Mouse (Mus musculus) forebrain, embryonic 14.5 days (tissue): ENCODE measurements around the gene Gla. TPM values are rescaled to one million over a fixed set of nuclear protein-coding genes. Genes with fewer than 3 reads are reported as not detected.

Experiments
- ATAC-seq: fragments of 200-750 bp; cut with Nextera tagmentation; 2 replicates; pipeline ENCODE4 v1.8.0; 2017; ENCODE audit warnings: mild to moderate bottlenecking, moderate library complexity
- DNase-seq: peaks from one replicate; pipeline ENCODE4 v3.0.0-alpha.2; 2015; ENCODE audit warnings: low spot score
- H3K27ac ChIP-seq: fragments of 300-500 bp; sonication (generic); 2 replicates; pipeline ENCODE4 v1.5.1; 2014; ENCODE audit warnings: low read depth, mild to moderate bottlenecking, control low read depth, low read length, moderate library complexity
- H3K27me3 ChIP-seq: fragments of 300-500 bp; sonication (generic); replicated peaks from 2 replicates; pipeline ENCODE4 v1.6.1; 2014; ENCODE audit warnings: low read length, control low read depth, mixed read lengths; ENCODE audit not compliant: control insufficient read depth, insufficient read depth
- H3K36me3 ChIP-seq: fragments of 300-500 bp; sonication (generic); 2 replicates; pipeline ENCODE4 v1.6.1; 2014; ENCODE audit warnings: low read length, control low read depth; ENCODE audit not compliant: control insufficient read depth, insufficient read depth
- H3K4me1 ChIP-seq: fragments of 300-500 bp; sonication (generic); 2 replicates; pipeline ENCODE4 v1.6.1; 2014; ENCODE audit warnings: antibody characterized with exemption, low read length, control low read depth; ENCODE audit not compliant: control insufficient read depth, insufficient read depth
- H3K4me2 ChIP-seq: fragments of 300-500 bp; sonication (generic); 2 replicates; pipeline ENCODE4 v1.6.1; 2014; ENCODE audit warnings: mild to moderate bottlenecking, control low read depth, low read length
- H3K4me3 ChIP-seq: fragments of 300-500 bp; sonication (generic); 2 replicates; pipeline ENCODE4 v1.5.1; 2014; ENCODE audit warnings: low read depth, low read length, control low read depth
- H3K9ac ChIP-seq: fragments of 300-500 bp; sonication (generic); 2 replicates; pipeline ENCODE4 v1.6.1; 2014; ENCODE audit warnings: mild to moderate bottlenecking, low read length, control low read depth, moderate library complexity
- H3K9me3 ChIP-seq: fragments of 300-500 bp; sonication (generic); replicated peaks from 2 replicates; pipeline ENCODE4 v1.6.1; 2016; ENCODE audit warnings: low read length, control low read depth, mixed read lengths; ENCODE audit not compliant: control insufficient read depth
- WGBS: fragments of 180-500 bp; shearing (Covaris S2); extraction: QIAGEN DNeasy Blood & Tissue Kit; methylation state at CpG from one replicate; pipeline ENCODE4 v1.1.7; 2014; 5-methylcytosine and 5-hydroxymethylcytosine counted together
- polyA plus RNA-seq: library from polyadenylated mRNA; unstranded; fragments of >200 nt; fragmentation: Nextera tagmentation; extraction: Ambion mirVana; gene quantifications from 2 replicates; pipeline ENCODE4 v1.2.1, GENCODE M21; 2014

The Gla gene
- polyA plus RNA-seq, 1 experiment from 2014 or later: 3.0 TPM

DNA sequence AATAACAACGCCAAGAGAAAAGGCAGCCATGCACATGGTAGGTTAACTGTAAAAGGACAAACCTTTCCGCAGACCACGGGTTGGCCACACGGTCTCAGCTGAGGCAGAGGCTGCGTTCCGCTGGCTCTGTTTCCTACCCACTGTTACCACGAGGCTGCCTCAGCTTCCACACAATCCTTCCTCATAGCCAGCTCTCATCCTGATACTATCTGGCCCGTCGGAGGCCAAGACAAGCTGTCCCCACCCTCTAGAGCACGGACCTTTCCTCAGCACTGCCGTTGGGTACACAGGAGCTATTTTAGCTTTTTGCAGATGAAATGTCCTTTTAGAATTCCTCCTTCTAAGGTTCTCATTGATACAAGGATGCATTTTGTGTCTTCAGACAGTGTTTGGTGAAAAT is 18.7 kb downstream of the Gla start:
- Histone ChIP-seq H3K4me3 (no peak overlapping the region), H3K4me2 (no peak overlapping the region), H3K36me3 (no peaks in the 10 kb centered on the region), H3K4me1 (no peaks in the 10 kb centered on the region; the same call in none of the 2 replicates), H3K27ac (no peak overlapping the region), H3K9ac (no peak overlapping the region), H3K27me3 (no peaks in the 10 kb centered on the region), H3K9me3 (no peaks in the 10 kb centered on the region)
- no peak for ATAC-seq
- DNase-seq: no peak
- WGBS: 85% methylated on average over 11 of the region's 11 CpGs

DNA sequence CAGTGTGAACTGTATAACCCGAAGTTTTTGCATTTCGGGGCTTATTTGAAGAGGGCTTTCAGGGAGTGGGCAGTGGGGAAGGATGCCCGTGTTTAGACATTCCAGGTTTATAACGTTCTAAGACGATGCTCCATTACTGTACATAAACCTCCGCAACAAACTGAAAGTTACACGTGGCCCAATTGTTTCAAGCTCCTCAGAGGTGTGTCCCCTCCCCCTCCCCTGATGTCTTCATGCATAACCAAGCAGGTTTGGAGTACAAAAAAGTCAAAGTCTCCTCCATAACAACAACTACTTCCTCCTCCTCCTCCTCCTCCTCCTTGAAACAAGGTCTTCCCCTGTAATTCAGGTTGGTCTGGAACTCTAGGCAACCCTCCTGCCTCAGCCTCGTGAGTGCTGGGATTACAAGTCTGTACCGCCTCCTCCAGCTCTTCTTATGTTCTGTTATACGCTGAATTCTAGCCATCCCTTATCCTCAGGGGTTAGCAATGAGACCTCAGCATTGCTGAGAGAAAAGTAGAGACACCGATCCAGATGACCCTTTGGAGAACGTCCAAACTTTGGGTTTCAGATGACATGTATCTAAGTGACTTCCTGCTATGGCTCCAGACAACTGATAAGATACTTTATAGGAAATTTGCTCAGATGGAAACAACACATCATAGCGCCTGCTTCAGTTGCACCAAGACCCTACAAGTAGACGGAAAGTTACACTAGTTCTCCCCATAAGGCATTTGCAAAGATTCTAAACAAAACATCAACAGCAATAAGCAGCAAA is 20.2 kb downstream of the Gla start:
- no peak for DNase-seq
- no peaks in the 10 kb centered on the region for H3K27me3 ChIP-seq
- H3K9ac ChIP-seq: no peak overlapping the region
- H3K4me3 ChIP-seq: no peak overlapping the region
- H3K4me1 ChIP-seq: no peaks in the 10 kb centered on the region
- no peak overlapping the region for H3K27ac ChIP-seq
- no peak overlapping the region for H3K4me2 ChIP-seq
- ATAC-seq: no peak
- no peaks in the 10 kb centered on the region for H3K9me3 ChIP-seq
- H3K36me3 ChIP-seq: no peaks in the 10 kb centered on the region
- WGBS: 84% methylated on average over 14 of the region's 14 CpGs

DNA sequence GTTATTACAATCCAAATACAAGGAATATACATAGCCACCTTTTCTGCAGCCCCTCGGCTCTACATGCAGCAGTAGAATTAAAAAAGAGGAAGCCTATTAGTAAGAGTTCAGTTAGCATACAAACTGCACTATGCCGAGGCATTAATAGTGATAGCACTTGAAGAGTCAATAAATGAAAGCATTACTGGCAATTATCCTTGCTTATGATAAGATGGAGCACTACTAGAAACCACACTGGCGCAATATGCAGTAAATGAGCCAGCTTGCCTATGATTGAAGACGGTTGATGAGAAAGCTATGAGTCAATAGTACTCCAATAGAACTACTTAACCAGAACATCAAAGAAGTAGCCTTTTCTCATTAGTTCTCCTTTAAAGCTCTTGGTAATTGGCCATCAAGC is 23.0 kb downstream of the Gla start:
- no peak for DNase-seq
- Histone ChIP-seq H3K4me2 (no peak overlapping the region), H3K27me3 (no peaks in the 10 kb centered on the region), H3K36me3 (no peaks in the 10 kb centered on the region), H3K4me1 (no peaks in the 10 kb centered on the region), H3K9me3 (no peaks in the 10 kb centered on the region), H3K27ac (no peak overlapping the region), H3K4me3 (no peak overlapping the region), H3K9ac (no peak overlapping the region)
- 76% methylated on average over 4 of the region's 4 CpGs for WGBS
- no peak for ATAC-seq

DNA sequence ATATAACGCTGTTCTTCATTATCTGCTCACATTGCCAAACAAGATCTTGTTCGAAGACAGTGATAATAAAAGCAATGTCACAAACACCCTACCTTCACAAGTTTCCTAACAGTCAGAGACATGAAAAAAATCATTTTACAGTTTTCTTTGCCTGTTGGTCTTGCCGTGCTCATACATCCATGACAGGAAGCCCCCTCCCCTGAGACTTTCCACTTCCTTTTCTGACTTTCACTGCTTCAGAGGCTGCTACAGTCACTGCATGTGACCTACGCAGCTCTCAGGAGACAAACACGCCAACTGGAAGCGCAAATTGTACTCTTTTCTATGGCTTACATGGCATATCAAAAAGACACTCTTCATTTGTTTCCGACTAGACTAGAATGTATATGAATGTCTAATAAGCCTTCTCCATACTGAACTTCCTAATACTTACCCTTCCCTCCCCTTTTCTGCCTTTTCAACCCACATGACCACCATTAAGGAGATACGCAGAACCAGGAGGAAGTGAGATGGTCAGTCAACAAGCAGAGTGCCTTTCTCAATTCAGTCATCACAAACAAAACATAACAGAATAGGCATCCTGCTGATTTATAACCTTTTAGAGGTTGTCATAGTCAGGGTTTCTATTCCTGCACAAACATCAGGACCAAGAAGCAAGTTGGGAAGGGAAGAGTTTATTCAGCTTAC is 34.2 kb downstream of the Gla start:
- Histone ChIP-seq H3K4me1 (no peaks in the 10 kb centered on the region), H3K27ac (no peak overlapping the region), H3K9ac (no peak overlapping the region), H3K9me3 (no peaks in the 10 kb centered on the region), H3K36me3 (no peaks in the 10 kb centered on the region), H3K27me3 (no peaks in the 10 kb centered on the region), H3K4me2 (no peak overlapping the region), H3K4me3 (no peak overlapping the region)
- no peak for ATAC-seq
- 86% methylated on average over 8 of the region's 8 CpGs for whole genome bisulfite sequencing
- DNase-seq: no peak

DNA sequence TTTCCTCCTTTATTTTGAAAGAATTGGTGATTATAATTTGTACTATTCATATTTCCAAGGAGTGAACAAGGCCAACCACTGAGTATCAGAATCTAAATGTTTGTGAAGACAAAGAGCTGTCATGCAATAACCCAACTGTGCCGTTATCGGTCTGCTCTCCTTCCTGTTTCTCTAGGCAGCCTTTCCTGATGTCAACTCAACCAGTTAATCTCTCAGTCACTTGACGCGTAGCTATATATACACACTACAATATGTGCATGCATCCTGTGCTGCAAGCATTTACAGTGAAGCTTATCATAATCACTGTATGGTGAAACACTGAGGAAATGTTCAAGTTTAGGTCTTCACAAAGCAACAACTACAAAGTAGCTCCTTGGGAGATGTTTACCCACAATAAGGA is 36.6 kb downstream of the Gla start:
- H3K27me3 ChIP-seq: no peaks in the 10 kb centered on the region
- H3K4me3 ChIP-seq: no peak overlapping the region
- no peaks in the 10 kb centered on the region for H3K9me3 ChIP-seq
- no peak overlapping the region for H3K4me2 ChIP-seq
- no peaks in the 10 kb centered on the region for H3K4me1 ChIP-seq
- DNase-seq (no peak), ATAC-seq (no peak)
- H3K27ac ChIP-seq: no peak overlapping the region
- H3K9ac ChIP-seq: no peak overlapping the region
- no peaks in the 10 kb centered on the region for H3K36me3 ChIP-seq
- WGBS: 92% methylated on average over 4 of the region's 4 CpGs

DNA sequence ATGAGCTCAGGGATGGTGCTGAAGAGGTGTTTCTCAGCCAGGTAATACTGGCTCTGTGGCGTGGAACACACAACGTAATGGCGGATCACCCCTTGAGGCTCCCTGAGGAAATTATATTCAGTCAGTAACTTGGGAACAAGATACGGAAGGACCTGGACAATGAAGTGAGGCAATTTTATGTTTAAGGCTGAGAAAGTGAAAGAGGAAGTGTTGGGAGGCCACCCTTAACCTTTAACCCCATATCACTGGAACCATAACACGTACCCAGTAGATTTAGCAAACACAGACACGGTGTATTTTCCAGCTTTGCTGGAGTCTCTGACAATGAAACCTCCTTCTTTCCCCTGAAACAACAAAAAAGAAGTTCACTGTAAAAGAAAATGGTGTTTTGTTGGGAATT is 46.5 kb downstream of the Gla start:
- 82% methylated on average over 6 of the region's 6 CpGs for WGBS
- ATAC-seq (no peak), DNase-seq (no peak)
- Histone ChIP-seq H3K36me3 (no peaks in the 10 kb centered on the region), H3K9me3 (no peaks in the 10 kb centered on the region), H3K9ac (no peak overlapping the region), H3K4me2 (no peak overlapping the region), H3K4me3 (no peak overlapping the region), H3K4me1 (no peaks in the 10 kb centered on the region), H3K27me3 (no peaks in the 10 kb centered on the region), H3K27ac (no peak overlapping the region)

DNA sequence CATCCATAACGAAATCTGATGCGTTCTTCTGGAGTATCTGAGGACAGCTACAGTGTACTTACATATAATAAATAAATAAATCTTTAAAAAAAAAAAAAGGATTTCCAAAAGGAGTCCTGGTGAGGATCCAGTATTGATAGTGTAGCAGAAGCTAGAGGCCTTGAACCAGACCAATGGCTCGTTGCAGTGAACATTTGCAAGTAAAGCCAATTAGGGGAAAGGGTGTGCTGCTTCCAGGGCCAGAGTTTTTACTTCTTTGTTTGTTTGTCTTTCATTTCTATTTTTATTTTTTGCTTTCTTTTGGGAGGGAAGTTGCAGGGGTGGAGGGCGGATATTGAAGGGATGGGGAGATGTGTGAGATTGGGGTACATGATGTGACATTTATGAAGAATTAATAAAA is 47.6 kb downstream of the Gla start:
- 88% methylated on average over 4 of the region's 4 CpGs for WGBS
- Histone ChIP-seq H3K9me3 (no peaks in the 10 kb centered on the region), H3K4me3 (no peak overlapping the region), H3K9ac (no peak overlapping the region), H3K27me3 (no peaks in the 10 kb centered on the region), H3K4me1 (no peaks in the 10 kb centered on the region), H3K36me3 (no peaks in the 10 kb centered on the region), H3K4me2 (no peak overlapping the region), H3K27ac (no peak overlapping the region)
- ATAC-seq (no peak), DNase-seq (no peak)

DNA sequence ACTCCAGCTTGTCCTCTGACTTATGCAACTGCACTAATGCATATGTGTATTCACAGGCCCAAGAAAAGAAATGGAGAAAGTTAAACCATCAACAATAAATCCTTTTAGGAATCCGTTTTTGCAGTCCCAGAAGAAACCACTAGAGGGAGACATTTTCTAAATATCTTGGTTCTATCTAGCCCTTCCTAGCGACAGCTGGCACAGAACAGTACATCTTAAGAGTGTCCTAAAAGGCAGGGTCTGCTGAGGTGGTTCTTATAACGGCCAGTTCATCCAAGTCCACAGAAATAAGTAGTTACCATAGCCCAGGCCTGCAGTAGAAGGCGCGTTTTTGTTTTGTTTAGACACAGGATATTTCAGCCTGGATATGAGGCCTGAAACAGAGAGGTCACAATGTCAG is 50.0 kb downstream of the Gla start:
- DNase-seq (peak; percentile 80), ATAC-seq (peak; percentile 50; the same call in 1 of the 2 replicates)
- Histone ChIP-seq H3K4me3 (no peak overlapping the region), H3K9me3 (no peaks in the 10 kb centered on the region), H3K27ac (no peak overlapping the region), H3K4me2 (no peak overlapping the region), H3K27me3 (no peaks in the 10 kb centered on the region), H3K4me1 (no peaks in the 10 kb centered on the region), H3K9ac (no peak overlapping the region), H3K36me3 (no peaks in the 10 kb centered on the region)
- WGBS: 20% methylated on average over 5 of the region's 5 CpGs

DNA sequence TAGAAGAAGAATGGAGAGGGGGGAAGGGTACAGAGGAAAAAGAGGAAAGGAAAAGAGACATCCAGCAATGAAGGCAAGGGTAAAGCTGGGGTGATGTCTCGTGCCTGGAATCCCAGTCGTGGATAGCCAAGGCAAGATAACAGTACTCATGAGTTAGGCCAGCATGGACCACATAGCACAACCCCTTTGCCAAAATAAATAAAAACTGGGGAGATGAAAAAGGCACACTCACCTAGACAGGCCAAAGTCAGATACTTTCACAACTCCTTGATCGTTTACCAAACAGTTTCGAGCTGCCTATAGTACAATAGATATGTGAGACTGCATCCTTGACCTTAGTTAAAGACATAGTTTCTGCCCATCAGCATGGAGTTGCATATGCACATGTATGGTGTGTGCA is 53.6 kb downstream of the Gla start:
- no peaks in the 10 kb centered on the region for H3K4me1 ChIP-seq
- ATAC-seq (no peak), DNase-seq (no peak)
- H3K9me3 ChIP-seq: no peaks in the 10 kb centered on the region
- H3K36me3 ChIP-seq: no peaks in the 10 kb centered on the region
- 94% methylated on average over 4 of the region's 4 CpGs for WGBS
- no peak overlapping the region for H3K9ac ChIP-seq
- H3K4me3 ChIP-seq: no peak overlapping the region
- H3K27me3 ChIP-seq: no peaks in the 10 kb centered on the region
- H3K4me2 ChIP-seq: no peak overlapping the region
- no peak overlapping the region for H3K27ac ChIP-seq
